Mouse (Mus musculus): ENCODE data around the gene Gm6588. TPM values are rescaled to one million over a fixed set of nuclear protein-coding genes. Genes with fewer than 3 reads are reported as not detected.

Gene Gm6588
- polyA plus RNA-seq, 1 experiment from 2014 or later = not detected

- Histone ChIP-seq H3K9me3 (ENCODE audit: control insufficient read depth, low read length) (no peaks in the 10 kb centered on the region), H3K27ac (ENCODE audit: low read depth, low read length) (no peak overlapping the region), H3K27me3 (ENCODE audit: control insufficient read depth, insufficient read depth, low read length) (no peaks in the 10 kb centered on the region), H3K36me3 (ENCODE audit: control insufficient read depth, insufficient read depth, low read length) (no peaks in the 10 kb centered on the region), H3K4me1 (ENCODE audit: control insufficient read depth, insufficient read depth, low read length) (no peaks in the 10 kb centered on the region), H3K4me3 (ENCODE audit: low read length) (no peak overlapping the region), H3K4me2 (replicated peaks; ENCODE audit: low read depth, low read length) (no peak overlapping the region), H3K9ac (ENCODE audit: low read depth, low read length) (no peak overlapping the region)
- WGBS = 67% methylated on average over 12 of the region's 12 CpGs
- no peak for ATAC-seq (ENCODE audit: low FRiP score, low TSS enrichment)
Measured at GRCm38 (mm10) chr5:112454966-112455555, 5.8 kb downstream of the Gm6588 start.

- 62% methylated on average over 3 of the region's 3 CpGs for WGBS
- Histone ChIP-seq H3K4me2 (replicated peaks; ENCODE audit: low read depth, low read length) (no peak overlapping the region), H3K36me3 (ENCODE audit: control insufficient read depth, insufficient read depth, low read length) (no peaks in the 10 kb centered on the region), H3K9ac (ENCODE audit: low read depth, low read length) (no peak overlapping the region), H3K4me1 (ENCODE audit: control insufficient read depth, insufficient read depth, low read length) (no peaks in the 10 kb centered on the region), H3K27ac (ENCODE audit: low read depth, low read length) (no peak overlapping the region), H3K9me3 (ENCODE audit: control insufficient read depth, low read length) (no peaks in the 10 kb centered on the region), H3K4me3 (ENCODE audit: low read length) (no peak overlapping the region), H3K27me3 (ENCODE audit: control insufficient read depth, insufficient read depth, low read length) (0 out of 2 replicates have a peak, but pooled peaks cover 4% of the 10 kb centered on the region)
- ATAC-seq (ENCODE audit: low FRiP score, low TSS enrichment) = no peak
Measured at GRCm38 (mm10) chr5:112459903-112460302, 10.7 kb downstream of the Gm6588 start.

- no peaks in the 10 kb centered on the region for H3K36me3 ChIP-seq (ENCODE audit: control insufficient read depth, insufficient read depth, low read length)
- H3K27me3 ChIP-seq (ENCODE audit: control insufficient read depth, insufficient read depth, low read length) = no peaks in the 10 kb centered on the region
- H3K27ac ChIP-seq (ENCODE audit: low read depth, low read length) = no peak overlapping the region
- no peaks in the 10 kb centered on the region; the same call in 1 of the 2 replicates for H3K4me1 ChIP-seq (ENCODE audit: control insufficient read depth, insufficient read depth, low read length)
- H3K4me3 ChIP-seq (ENCODE audit: low read length) = no peak overlapping the region
- WGBS = 55% methylated on average over 6 of the region's 6 CpGs
- ATAC-seq (ENCODE audit: low FRiP score, low TSS enrichment) = no peak
- H3K4me2 ChIP-seq (replicated peaks; ENCODE audit: low read depth, low read length) = no peak overlapping the region
- H3K9me3 ChIP-seq (ENCODE audit: control insufficient read depth, low read length) = peaks cover 3% of the 10 kb centered on the region; the same call in 1 of the 2 replicates
- H3K9ac ChIP-seq (ENCODE audit: low read depth, low read length) = no peak overlapping the region
Measured at GRCm38 (mm10) chr5:112466331-112466730, 17.1 kb downstream of the Gm6588 start.

GRCm38 (mm10) chr5:112468986-112469581 is 19.9 kb downstream of the Gm6588 start:
- no peaks in the 10 kb centered on the region for H3K27me3 ChIP-seq (ENCODE audit: control insufficient read depth, insufficient read depth, low read length)
- H3K9me3 ChIP-seq (ENCODE audit: control insufficient read depth, low read length) = peaks cover 3% of the 10 kb centered on the region; the same call in 1 of the 2 replicates
- ATAC-seq (ENCODE audit: low FRiP score, low TSS enrichment) = no peak
- H3K4me2 ChIP-seq (replicated peaks; ENCODE audit: low read depth, low read length) = no peak overlapping the region
- H3K27ac ChIP-seq (ENCODE audit: low read depth, low read length) = no peak overlapping the region
- no peaks in the 10 kb centered on the region for H3K36me3 ChIP-seq (ENCODE audit: control insufficient read depth, insufficient read depth, low read length)
- 80% methylated on average over 4 of the region's 4 CpGs for WGBS
- H3K9ac ChIP-seq (ENCODE audit: low read depth, low read length) = no peak overlapping the region
- no peak overlapping the region for H3K4me3 ChIP-seq (ENCODE audit: low read length)
- no peaks in the 10 kb centered on the region; the same call in 1 of the 2 replicates for H3K4me1 ChIP-seq (ENCODE audit: control insufficient read depth, insufficient read depth, low read length)

GRCm38 (mm10) chr5:112470144-112470543 is 20.9 kb downstream of the Gm6588 start:
- H3K27me3 ChIP-seq (ENCODE audit: control insufficient read depth, insufficient read depth, low read length) = no peaks in the 10 kb centered on the region
- peaks cover 3% of the 10 kb centered on the region; the same call in 1 of the 2 replicates for H3K9me3 ChIP-seq (ENCODE audit: control insufficient read depth, low read length)
- no peaks in the 10 kb centered on the region; the same call in 1 of the 2 replicates for H3K4me1 ChIP-seq (ENCODE audit: control insufficient read depth, insufficient read depth, low read length)
- 71% methylated on average over 6 of the region's 6 CpGs for WGBS
- no peaks in the 10 kb centered on the region for H3K36me3 ChIP-seq (ENCODE audit: control insufficient read depth, insufficient read depth, low read length)
- ATAC-seq (ENCODE audit: low FRiP score, low TSS enrichment) = no peak
- H3K4me3 ChIP-seq (ENCODE audit: low read length) = no peak overlapping the region
- H3K9ac ChIP-seq (ENCODE audit: low read depth, low read length) = no peak overlapping the region
- no peak overlapping the region for H3K4me2 ChIP-seq (replicated peaks; ENCODE audit: low read depth, low read length)
- no peak overlapping the region for H3K27ac ChIP-seq (ENCODE audit: low read depth, low read length)

DNA sequence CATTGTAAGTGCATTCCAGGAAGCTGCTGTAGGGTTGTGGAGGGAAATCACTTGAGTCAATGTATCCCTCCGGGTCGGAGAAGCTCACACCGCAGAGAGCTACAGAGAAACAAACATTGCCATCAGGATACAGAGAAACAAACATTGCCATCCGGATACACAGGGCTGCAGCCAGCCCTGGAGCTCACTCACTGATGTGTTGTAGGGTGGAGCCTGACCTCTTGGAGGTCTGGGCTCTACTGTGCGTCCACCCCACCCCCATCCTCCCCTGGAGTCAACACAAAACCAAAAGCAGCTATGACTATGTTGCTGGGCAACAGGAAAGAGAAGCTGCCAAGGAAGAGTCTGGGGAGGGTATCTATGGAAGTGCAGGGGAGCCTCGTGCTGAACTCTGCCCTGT is 24.2 kb downstream of the Gm6588 start:
- Histone ChIP-seq H3K27ac (ENCODE audit: low read depth, low read length) (no peak overlapping the region), H3K4me2 (replicated peaks; ENCODE audit: low read depth, low read length) (no peak overlapping the region), H3K4me1 (ENCODE audit: control insufficient read depth, insufficient read depth, low read length) (no peaks in the 10 kb centered on the region), H3K9me3 (ENCODE audit: control insufficient read depth, low read length) (peaks cover 3% of the 10 kb centered on the region; the same call in 1 of the 2 replicates), H3K36me3 (ENCODE audit: control insufficient read depth, insufficient read depth, low read length) (no peaks in the 10 kb centered on the region), H3K9ac (ENCODE audit: low read depth, low read length) (no peak overlapping the region), H3K27me3 (ENCODE audit: control insufficient read depth, insufficient read depth, low read length) (no peaks in the 10 kb centered on the region), H3K4me3 (ENCODE audit: low read length) (no peak overlapping the region)
- 56% methylated on average over 6 of the region's 6 CpGs for WGBS
- ATAC-seq (ENCODE audit: low FRiP score, low TSS enrichment) = no peak

DNA sequence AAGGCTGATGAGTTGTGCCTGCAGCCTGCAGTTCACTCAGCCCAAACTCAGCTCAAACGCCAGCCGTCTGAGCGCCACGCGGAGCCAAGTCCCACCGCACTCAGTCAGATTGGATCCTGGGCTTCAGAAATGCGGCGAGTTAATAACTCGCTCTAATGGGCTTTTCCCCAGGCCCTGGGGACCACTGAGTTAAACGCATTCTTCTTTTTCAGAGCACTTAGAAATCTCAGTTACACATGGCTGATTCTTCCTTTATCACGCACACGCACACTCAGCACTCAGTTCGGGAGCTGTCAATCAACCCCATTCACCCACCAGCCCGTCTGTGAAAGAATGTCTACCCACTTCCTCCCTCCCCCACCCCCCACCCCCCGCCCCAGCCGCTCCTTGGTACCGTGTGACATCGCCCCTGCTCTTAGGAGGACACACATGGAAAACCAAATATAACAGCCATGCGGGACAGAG is 32.8 kb downstream of the Gm6588 start:
- H3K36me3 ChIP-seq (ENCODE audit: control insufficient read depth, insufficient read depth, low read length) = no peaks in the 10 kb centered on the region
- H3K4me3 ChIP-seq (ENCODE audit: low read length) = no peak overlapping the region
- no peaks in the 10 kb centered on the region for H3K9me3 ChIP-seq (ENCODE audit: control insufficient read depth, low read length)
- H3K27ac ChIP-seq (ENCODE audit: low read depth, low read length) = no peak overlapping the region
- 34% methylated on average over 19 of the region's 19 CpGs for WGBS
- no peak overlapping the region for H3K9ac ChIP-seq (ENCODE audit: low read depth, low read length)
- H3K4me2 ChIP-seq (replicated peaks; ENCODE audit: low read depth, low read length) = no peak overlapping the region; the same call in 1 of the 2 replicates
- no peaks in the 10 kb centered on the region for H3K27me3 ChIP-seq (ENCODE audit: control insufficient read depth, insufficient read depth, low read length)
- no peak; the same call in 1 of the 2 replicates for ATAC-seq (ENCODE audit: low FRiP score, low TSS enrichment)
- no peaks in the 10 kb centered on the region for H3K4me1 ChIP-seq (ENCODE audit: control insufficient read depth, insufficient read depth, low read length)

GRCm38 (mm10) chr5:112482551-112482950 is 33.3 kb downstream of the Gm6588 start:
- H3K27ac ChIP-seq (ENCODE audit: low read depth, low read length) = no peak overlapping the region
- no peaks in the 10 kb centered on the region for H3K9me3 ChIP-seq (ENCODE audit: control insufficient read depth, low read length)
- 62% methylated on average over 13 of the region's 13 CpGs for WGBS
- H3K36me3 ChIP-seq (ENCODE audit: control insufficient read depth, insufficient read depth, low read length) = no peaks in the 10 kb centered on the region
- no peak overlapping the region for H3K4me2 ChIP-seq (replicated peaks; ENCODE audit: low read depth, low read length)
- ATAC-seq (ENCODE audit: low FRiP score, low TSS enrichment) = no peak
- H3K4me1 ChIP-seq (ENCODE audit: control insufficient read depth, insufficient read depth, low read length) = no peaks in the 10 kb centered on the region
- no peak overlapping the region for H3K9ac ChIP-seq (ENCODE audit: low read depth, low read length)
- no peaks in the 10 kb centered on the region for H3K27me3 ChIP-seq (ENCODE audit: control insufficient read depth, insufficient read depth, low read length)
- H3K4me3 ChIP-seq (ENCODE audit: low read length) = no peak overlapping the region

DNA sequence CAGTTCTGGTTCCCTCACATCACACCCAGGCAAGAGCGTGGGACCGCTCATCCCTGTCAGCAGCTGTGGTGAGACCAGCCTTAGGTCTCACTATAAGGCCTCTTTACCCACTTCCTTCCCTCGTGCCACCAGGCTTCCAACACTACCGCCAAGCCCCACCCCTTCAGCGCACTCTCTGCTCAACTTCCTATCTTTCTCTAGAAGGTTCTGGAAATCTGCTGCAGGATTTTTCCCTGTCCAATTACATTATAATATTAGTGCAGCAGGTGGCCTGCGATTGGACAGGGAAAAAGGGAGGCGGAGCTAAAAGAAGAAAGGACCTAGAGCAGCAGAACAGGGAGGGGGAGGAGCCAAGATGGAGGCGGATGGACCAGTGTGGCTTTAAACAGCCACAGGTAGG is 33.8 kb downstream of the Gm6588 start:
- WGBS = 80% methylated on average over 8 of the region's 8 CpGs
- Histone ChIP-seq H3K4me2 (replicated peaks; ENCODE audit: low read depth, low read length) (no peak overlapping the region), H3K9me3 (ENCODE audit: control insufficient read depth, low read length) (no peaks in the 10 kb centered on the region), H3K4me3 (ENCODE audit: low read length) (no peak overlapping the region), H3K27ac (ENCODE audit: low read depth, low read length) (no peak overlapping the region), H3K9ac (ENCODE audit: low read depth, low read length) (no peak overlapping the region), H3K36me3 (ENCODE audit: control insufficient read depth, insufficient read depth, low read length) (no peaks in the 10 kb centered on the region), H3K4me1 (ENCODE audit: control insufficient read depth, insufficient read depth, low read length) (no peaks in the 10 kb centered on the region), H3K27me3 (ENCODE audit: control insufficient read depth, insufficient read depth, low read length) (no peaks in the 10 kb centered on the region)
- ATAC-seq (ENCODE audit: low FRiP score, low TSS enrichment) = no peak
